ENCODE assay signal across 8 mouse cellular contexts in the genomic region with DNA sequence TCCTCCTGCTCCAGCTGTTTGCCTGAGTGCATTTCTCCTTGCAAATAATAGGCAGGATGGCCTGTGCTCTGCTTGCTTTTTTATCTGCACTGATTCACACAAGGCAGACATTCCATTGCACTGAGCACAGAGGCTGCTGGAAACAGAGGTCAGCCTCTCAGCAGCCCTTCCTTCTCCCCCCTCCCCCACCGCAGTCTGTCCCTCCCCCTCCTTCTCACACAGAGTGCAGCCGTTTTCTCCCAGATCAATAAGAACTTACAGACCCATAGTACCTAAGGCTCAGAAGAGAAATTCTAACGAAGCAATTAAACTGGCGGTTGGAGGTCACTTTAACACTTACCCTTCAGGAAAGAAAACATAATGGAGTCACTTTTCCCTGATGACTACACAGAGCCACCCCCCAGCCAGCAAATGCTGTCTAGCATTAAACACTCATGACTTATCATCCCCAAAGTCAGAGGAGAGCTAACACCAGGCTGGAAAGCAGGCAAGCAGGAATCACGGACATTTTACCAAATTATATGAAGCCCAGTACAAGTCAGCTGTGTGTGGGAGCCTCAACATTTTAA.
DNase-seq lines count a peak whose midpoint lies in the region; ATAC-seq and TF ChIP-seq lines count a peak whose summit lies in the region.

No protein-coding gene starts in this region.

- no peak overlapping the region for H3K4me3 ChIP-seq in limb, embryonic 13.5 days
- H3K4me3 ChIP-seq in midbrain, postnatal 0 days (ENCODE audit: low read depth, low read length): no peak overlapping the region

- H3K4me1 ChIP-seq in limb, embryonic 13.5 days: peaks cover 27% of the 10 kb centered on the region
- no peaks in the 10 kb centered on the region; the same call in 1 of the 2 replicates for H3K4me1 ChIP-seq in midbrain, postnatal 0 days (ENCODE audit: insufficient read depth, low read length)

- H3K27ac ChIP-seq in limb, embryonic 13.5 days: peak overlapping the region; percentile 74
- H3K27ac ChIP-seq in midbrain, postnatal 0 days (ENCODE audit: low read depth, low read length): no peak overlapping the region; the same call in 1 of the 2 replicates

- H3K9ac ChIP-seq in limb, embryonic 13.5 days: 0 out of 2 replicates have a peak overlapping the region, but pooled peaks have one; percentile 31
- no peak overlapping the region for H3K9ac ChIP-seq in midbrain, postnatal 0 days (replicated peaks; ENCODE audit: low read length, poor library complexity, severe bottlenecking)

- H3K4me2 ChIP-seq in limb, embryonic 13.5 days (replicated peaks): peak overlapping the region; percentile 32; the same call in 1 of the 2 replicates
- no peak overlapping the region for H3K4me2 ChIP-seq in midbrain, postnatal 0 days (ENCODE audit: low read depth, low read length, poor library complexity, severe bottlenecking)

- H3K9me3 ChIP-seq in limb, embryonic 13.5 days: no peaks in the 10 kb centered on the region
- no peaks in the 10 kb centered on the region for H3K9me3 ChIP-seq in midbrain, postnatal 0 days (ENCODE audit: low read length)

- intact Hi-C loops in heart, postnatal 14 days (cut with DNase I): loop anchor here (2.0 to 5.0 kb wide), 2 partner anchors 70 to 200 kb away; a partner anchor contains a TSS

- H3K27me3 ChIP-seq in limb, embryonic 13.5 days: no peaks in the 10 kb centered on the region
- no peaks in the 10 kb centered on the region for H3K27me3 ChIP-seq in midbrain, postnatal 0 days (ENCODE audit: insufficient read depth, low read length)

- no peaks in the 10 kb centered on the region for H3K36me3 ChIP-seq in limb, embryonic 13.5 days
- no peaks in the 10 kb centered on the region for H3K36me3 ChIP-seq in midbrain, postnatal 0 days (ENCODE audit: insufficient read depth, low read length)

- DNase-seq in adrenal gland, adult 2 months: peak; percentile 72
- DNase-seq in fibroblast of lung, adult 2 months (ENCODE audit: low read depth): peak; percentile 79
- peak; percentile 58 to 62 for DNase-seq in heart, postnatal 14 days
- peak; percentile 20 for DNase-seq in midbrain, postnatal 0 days (ENCODE audit: low spot score)
- DNase-seq in cerebellum, adult 11-12 months: no peak
- DNase-seq in left cerebral cortex, adult 18-20 months (ENCODE audit: low spot score in 2 of 2): no peak
- DNase-seq in right cerebral cortex, adult 2 months (ENCODE audit: low spot score in 2 of 2): no peak

- 2% methylated on average over 5 of the region's 5 CpGs for WGBS in limb, embryonic 13.5 days
- WGBS in midbrain, postnatal 0 days: 7% methylated on average over 5 of the region's 5 CpGs

- ATAC-seq in limb, embryonic 13.5 days (ENCODE audit: low FRiP score, low read depth): peak; percentile 89
- peak; percentile 65 for ATAC-seq in midbrain, postnatal 0 days (ENCODE audit: low FRiP score)

- TF ChIP-seq CTCF in midbrain, postnatal 0 days (IDR thresholded peaks at IDR 0.05): no peak

Comparison
In these comparisons a context has a peak if more than half of its experiments do, and no peak if none do; other contexts are left out.
1. DNase-seq: peak in adrenal gland, adult 2 months (single experiment), fibroblast of lung, adult 2 months (single experiment), heart, postnatal 14 days (2 of 2) and midbrain, postnatal 0 days (single experiment); none in cerebellum, adult 11-12 months (single experiment), left cerebral cortex, adult 18-20 months (0 of 2) and right cerebral cortex, adult 2 months (0 of 2).